Mouse (Mus musculus) liver, embryonic 16.5 days (tissue): ENCODE data around the gene Rhob. TPM values are rescaled to one million over a fixed set of nuclear protein-coding genes. Genes with fewer than 3 reads are reported as not detected.

Experiments used
- ATAC-seq: fragments of 200-750 bp; cut with Nextera tagmentation; 2 replicates; pipeline ENCODE4 v1.8.0; 2017; ENCODE audit warnings: low read depth, mild to moderate bottlenecking, moderate number of reproducible peaks, moderate library complexity
- H3K27ac ChIP-seq: fragments of 300-500 bp; sonication (generic); 2 replicates; pipeline ENCODE4 v1.5.1; 2014; ENCODE audit warnings: mild to moderate bottlenecking, low read length
- H3K27me3 ChIP-seq: fragments of 300-500 bp; sonication (generic); 2 replicates; pipeline ENCODE4 v1.6.1; 2014; ENCODE audit warnings: low read depth, low read length, mixed read lengths; ENCODE audit not compliant: control insufficient read depth, insufficient read depth
- H3K36me3 ChIP-seq: fragments of 300-500 bp; sonication (generic); 2 replicates; pipeline ENCODE4 v1.6.1; 2014; ENCODE audit warnings: mild to moderate bottlenecking; ENCODE audit not compliant: control insufficient read depth, insufficient read depth
- H3K4me1 ChIP-seq: fragments of 300-500 bp; sonication (generic); 2 replicates; pipeline ENCODE4 v1.6.1; 2014; ENCODE audit warnings: low read depth, low read length, mixed read lengths; ENCODE audit not compliant: control insufficient read depth
- H3K4me2 ChIP-seq: fragments of 300-500 bp; sonication (generic); 2 replicates; pipeline ENCODE4 v1.6.1; 2014; ENCODE audit warnings: low read depth, low read length, mixed read lengths
- H3K4me3 ChIP-seq: fragments of 300-500 bp; sonication (generic); 2 replicates; pipeline ENCODE4 v1.5.1; 2014; ENCODE audit warnings: low read depth, mild to moderate bottlenecking, low read length
- H3K9ac ChIP-seq: fragments of 300-500 bp; sonication (generic); 2 replicates; pipeline ENCODE4 v1.6.1; 2014; ENCODE audit warnings: low read depth, low read length
- H3K9me3 ChIP-seq: fragments of 300-500 bp; sonication (generic); replicated peaks from 2 replicates; pipeline ENCODE4 v1.6.1; 2016; ENCODE audit warnings: low read length; ENCODE audit not compliant: control insufficient read depth
- WGBS: fragments of 180-500 bp; shearing (Covaris S2); extraction: QIAGEN DNeasy Blood & Tissue Kit; methylation state at CpG from one replicate; pipeline ENCODE4 v1.1.7; 2014; ENCODE audit not compliant: insufficient replicate concordance; 5-methylcytosine and 5-hydroxymethylcytosine counted together
- polyA plus RNA-seq: library from polyadenylated mRNA; unstranded; fragments of >200 nt; fragmentation: Nextera tagmentation; extraction: Ambion mirVana; gene quantifications from 2 replicates; pipeline ENCODE4 v1.2.1, GENCODE M21; 2015

The Rhob gene
- polyA plus RNA-seq, 1 experiment from 2014 or later: 7.1 TPM

DNA sequence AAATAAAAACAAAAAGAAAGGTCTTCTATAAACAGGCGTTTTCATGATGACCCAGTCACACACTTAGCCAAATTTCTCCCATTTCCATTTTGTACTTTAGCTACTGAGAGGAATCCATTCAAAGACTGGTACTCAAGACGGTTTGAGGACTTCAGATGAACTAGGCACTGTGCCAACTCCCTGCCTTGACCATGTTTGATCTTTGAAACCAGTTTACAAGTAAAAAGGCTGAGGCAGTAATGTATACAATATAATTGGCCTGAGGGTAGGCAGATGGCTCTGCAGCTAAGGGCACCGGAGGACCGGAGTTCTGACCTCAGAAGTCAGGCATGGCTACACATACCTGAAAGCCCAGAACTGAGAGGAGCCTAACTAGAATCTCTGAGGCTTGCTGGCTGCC lies 10.7 kb downstream of the Rhob start:
- Histone ChIP-seq H3K27me3 (no peaks in the 10 kb centered on the region), H3K9me3 (no peaks in the 10 kb centered on the region), H3K9ac (no peak overlapping the region), H3K4me1 (no peaks in the 10 kb centered on the region), H3K4me2 (no peak overlapping the region), H3K4me3 (no peak overlapping the region), H3K36me3 (no peaks in the 10 kb centered on the region), H3K27ac (no peak overlapping the region)
- ATAC-seq: no peak
- 54% methylated on average over 4 of the region's 4 CpGs for WGBS

- Histone ChIP-seq H3K4me1 (no peaks in the 10 kb centered on the region), H3K27ac (no peak overlapping the region), H3K4me2 (no peak overlapping the region), H3K4me3 (no peak overlapping the region), H3K36me3 (no peaks in the 10 kb centered on the region), H3K9me3 (no peaks in the 10 kb centered on the region), H3K9ac (no peak overlapping the region), H3K27me3 (no peaks in the 10 kb centered on the region)
- ATAC-seq: no peak
- 56% methylated on average over 4 of the region's 4 CpGs for WGBS
Measured at GRCm38 (mm10) chr12:8488652-8488980, 11.2 kb downstream of the Rhob start.

GRCm38 (mm10) chr12:8487959-8488651 lies 11.7 kb downstream of the Rhob start:
- no peaks in the 10 kb centered on the region for H3K4me1 ChIP-seq
- WGBS: 55% methylated on average over 5 of the region's 5 CpGs
- no peak overlapping the region for H3K27ac ChIP-seq
- H3K27me3 ChIP-seq: no peaks in the 10 kb centered on the region
- no peak overlapping the region for H3K9ac ChIP-seq
- H3K4me2 ChIP-seq: no peak overlapping the region
- no peak overlapping the region for H3K4me3 ChIP-seq
- H3K9me3 ChIP-seq: no peaks in the 10 kb centered on the region
- no peaks in the 10 kb centered on the region for H3K36me3 ChIP-seq
- no peak for ATAC-seq

DNA sequence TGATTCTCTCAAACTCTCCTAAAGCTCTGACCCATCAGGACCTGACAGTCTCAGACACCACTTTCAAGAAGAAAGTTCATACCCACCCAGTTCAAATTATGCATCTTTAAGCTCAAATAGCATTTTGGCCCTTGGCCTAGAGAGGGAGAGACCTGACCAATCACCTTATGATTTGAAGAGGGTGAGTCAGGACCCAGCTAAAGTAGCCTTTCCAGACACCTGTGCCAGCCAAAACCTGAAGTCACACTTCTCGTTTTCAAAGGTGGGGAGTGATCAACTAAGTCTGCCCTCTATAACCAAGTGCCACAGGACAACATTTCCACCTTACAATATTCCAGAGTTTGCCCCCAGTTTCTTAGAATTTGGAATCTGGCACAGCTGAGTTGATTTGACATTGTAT lies 12.5 kb downstream of the Rhob start:
- 23% methylated on average over 1 of the region's 1 CpGs for WGBS
- Histone ChIP-seq H3K4me2 (no peak overlapping the region), H3K27me3 (no peaks in the 10 kb centered on the region), H3K4me1 (no peaks in the 10 kb centered on the region), H3K9ac (no peak overlapping the region), H3K27ac (no peak overlapping the region), H3K4me3 (no peak overlapping the region), H3K9me3 (no peaks in the 10 kb centered on the region), H3K36me3 (no peaks in the 10 kb centered on the region)
- no peak for ATAC-seq

GRCm38 (mm10) chr12:8485247-8485646 lies 14.6 kb downstream of the Rhob start:
- ATAC-seq: no peak
- no peaks in the 10 kb centered on the region for H3K27me3 ChIP-seq
- no peak overlapping the region for H3K4me2 ChIP-seq
- H3K36me3 ChIP-seq: no peaks in the 10 kb centered on the region
- H3K27ac ChIP-seq: no peak overlapping the region
- H3K4me1 ChIP-seq: no peaks in the 10 kb centered on the region
- no peak overlapping the region for H3K4me3 ChIP-seq
- no peaks in the 10 kb centered on the region for H3K9me3 ChIP-seq
- WGBS: 62% methylated on average over 7 of the region's 7 CpGs
- H3K9ac ChIP-seq: no peak overlapping the region

DNA sequence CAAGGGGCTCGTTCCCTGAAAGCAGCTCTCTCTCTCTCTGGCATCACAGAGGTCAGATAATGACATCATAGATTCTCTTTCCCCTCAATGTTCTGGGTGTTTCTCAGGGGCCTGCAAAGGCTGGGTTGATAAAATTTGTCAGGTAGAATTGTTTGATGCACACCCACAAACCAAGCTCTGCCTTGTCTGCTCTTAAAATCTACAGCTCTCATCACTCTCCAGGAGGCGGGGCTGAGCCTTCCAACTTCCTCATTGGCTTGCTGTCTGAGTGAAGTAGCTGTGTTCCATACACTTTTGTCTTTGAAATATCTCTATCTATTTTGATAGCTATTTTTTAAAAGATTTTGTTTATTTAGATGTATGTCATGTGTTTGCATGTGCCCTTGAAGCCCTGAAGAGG lies 17.6 kb downstream of the Rhob start:
- 50% methylated on average over 2 of the region's 2 CpGs for WGBS
- no peak for ATAC-seq
- H3K4me1 ChIP-seq: no peaks in the 10 kb centered on the region

DNA sequence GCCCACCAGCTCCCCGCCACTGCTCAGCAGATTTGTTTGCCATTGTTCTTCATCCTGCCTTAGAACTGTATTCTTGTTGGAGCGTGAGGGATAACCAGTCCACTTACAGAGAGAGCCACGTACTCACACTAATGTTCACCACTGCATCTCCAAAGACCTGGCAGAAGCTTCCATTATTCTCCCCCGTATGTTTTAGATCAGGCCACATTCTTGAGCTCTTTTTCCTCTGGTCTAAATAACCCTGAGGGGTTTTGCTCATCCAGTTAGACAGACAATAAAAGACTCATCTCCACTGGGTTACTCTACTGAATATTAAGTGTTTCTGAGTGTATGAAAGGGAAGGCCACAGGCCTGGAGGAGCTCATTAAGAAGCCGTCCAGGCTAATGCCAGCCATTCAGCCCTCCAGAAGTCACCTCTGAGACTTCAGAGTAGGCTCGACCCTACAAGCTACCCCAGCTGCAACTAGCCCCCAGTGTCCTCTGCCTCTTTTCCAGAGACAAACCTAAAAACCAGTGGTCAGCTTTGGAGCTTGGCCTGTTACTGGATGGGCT lies 24.9 kb downstream of the Rhob start:
- Histone ChIP-seq H3K27ac (no peak overlapping the region), H3K9ac (no peak overlapping the region), H3K9me3 (no peaks in the 10 kb centered on the region), H3K4me1 (no peaks in the 10 kb centered on the region), H3K27me3 (no peaks in the 10 kb centered on the region), H3K4me2 (no peak overlapping the region), H3K4me3 (no peak overlapping the region), H3K36me3 (no peaks in the 10 kb centered on the region)
- 61% methylated on average over 6 of the region's 6 CpGs for WGBS
- ATAC-seq: no peak

More for the DNA sequence above, 17.6 kb downstream of the Rhob start:
- Histone ChIP-seq H3K36me3 (no peaks in the 10 kb centered on the region), H3K27ac (no peak overlapping the region), H3K4me2 (no peak overlapping the region), H3K4me3 (no peak overlapping the region), H3K9me3 (no peaks in the 10 kb centered on the region), H3K9ac (no peak overlapping the region), H3K27me3 (no peaks in the 10 kb centered on the region)

DNA sequence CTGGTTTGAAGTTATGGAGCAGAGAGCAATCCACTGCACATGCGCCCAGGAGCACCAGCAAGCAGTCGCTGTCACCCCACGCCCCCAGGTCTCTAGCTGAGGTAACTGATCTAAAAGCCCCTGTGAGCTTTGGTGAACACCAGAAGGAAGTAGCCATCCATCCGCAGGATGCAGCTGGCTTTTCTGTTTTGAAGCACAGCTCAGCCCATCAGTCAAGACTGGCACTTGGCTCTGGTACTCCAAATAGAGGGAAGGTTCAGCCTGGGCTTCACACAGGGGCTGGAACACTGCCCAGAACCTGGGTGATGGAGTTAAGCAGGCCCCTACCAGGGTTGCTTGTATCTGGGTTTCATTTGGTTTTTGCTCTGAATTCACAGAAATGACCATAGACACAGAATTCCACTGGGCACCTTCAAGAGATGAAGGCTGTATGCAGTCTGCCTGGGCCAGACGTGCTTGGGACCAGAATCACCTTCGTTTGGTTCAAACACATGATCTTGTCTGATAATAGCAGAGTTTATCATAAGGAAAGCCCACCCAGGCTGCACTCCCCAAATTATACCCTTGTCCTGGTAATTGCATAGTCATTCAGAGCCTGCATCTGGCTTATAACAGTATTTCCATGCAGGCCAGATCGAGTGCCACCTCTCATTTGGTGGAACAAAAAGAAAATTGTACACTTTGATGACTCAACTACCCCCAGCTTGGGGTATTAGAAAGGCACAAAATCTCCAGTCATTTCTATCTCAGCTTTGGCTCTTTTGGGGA lies 27.0 kb downstream of the Rhob start:
- Histone ChIP-seq H3K27ac (no peak overlapping the region), H3K36me3 (no peaks in the 10 kb centered on the region), H3K4me2 (no peak overlapping the region), H3K4me1 (no peaks in the 10 kb centered on the region), H3K27me3 (no peaks in the 10 kb centered on the region), H3K9ac (no peak overlapping the region), H3K9me3 (no peaks in the 10 kb centered on the region), H3K4me3 (no peak overlapping the region)
- no peak for ATAC-seq
- WGBS: 35% methylated on average over 7 of the region's 7 CpGs

GRCm38 (mm10) chr12:8472051-8472450 lies 27.8 kb downstream of the Rhob start:
- H3K27ac ChIP-seq: no peak overlapping the region
- no peaks in the 10 kb centered on the region for H3K9me3 ChIP-seq
- no peak overlapping the region for H3K9ac ChIP-seq
- no peaks in the 10 kb centered on the region for H3K27me3 ChIP-seq
- 39% methylated on average over 4 of the region's 4 CpGs for WGBS
- no peak for ATAC-seq
- no peaks in the 10 kb centered on the region for H3K36me3 ChIP-seq
- no peak overlapping the region for H3K4me3 ChIP-seq
- H3K4me2 ChIP-seq: no peak overlapping the region
- H3K4me1 ChIP-seq: no peaks in the 10 kb centered on the region
